Mouse (Mus musculus) spleen, adult 12 weeks (tissue): Measurements from ENCODE around the gene Catspere2.
"Not testable (repeated sequence)": the region's sequence is repeated elsewhere in the genome, so short reads cannot be mapped to it uniquely, and the experiment has no call there.

Experiments used
- DNase-seq: peaks from one replicate; pipeline ENCODE4 v3.0.0; 2022; ENCODE audit warnings: low spot score

Gene Catspere2

GRCm38 (mm10) chr1:177983024-177983450 is at the start of gene Catspere2:
Gene Catspere2 (plus strand): TSS chr1:177983423.
- DNase-seq: peak; percentile 85

- not testable (repeated sequence) for DNase-seq
Observed at GRCm38 (mm10) chr1:177940422-177940977, 42.7 kb upstream of the Catspere2 start.

GRCm38 (mm10) chr1:177981276-177981675 is 1.9 kb upstream of the Catspere2 start:
- DNase-seq: no peak

- not testable (repeated sequence) for DNase-seq
Observed at GRCm38 (mm10) chr1:177983582-177983981, 359 bp downstream of the Catspere2 start.

GRCm38 (mm10) chr1:177984206-177984605 is 983 bp downstream of the Catspere2 start:
- no peak for DNase-seq

- not testable (repeated sequence) for DNase-seq
Observed at GRCm38 (mm10) chr1:177987476-177987875, 4.3 kb downstream of the Catspere2 start.

GRCm38 (mm10) chr1:178072798-178073197 is 89.6 kb downstream of the Catspere2 start:
- not testable (repeated sequence) for DNase-seq

- not testable (repeated sequence) for DNase-seq
Observed at GRCm38 (mm10) chr1:178097865-178098264, 114.6 kb downstream of the Catspere2 start.

GRCm38 (mm10) chr1:178108514-178108913 is 125.3 kb downstream of the Catspere2 start:
- not testable (repeated sequence) for DNase-seq

GRCm38 (mm10) chr1:178122236-178122635 is 139.0 kb downstream of the Catspere2 start:
- not testable (repeated sequence) for DNase-seq

GRCm38 (mm10) chr1:178134288-178134687 is 151.1 kb downstream of the Catspere2 start:
- no peak for DNase-seq

GRCm38 (mm10) chr1:178146513-178146912 is 163.3 kb downstream of the Catspere2 start:
- DNase-seq: not testable (repeated sequence)

- not testable (repeated sequence) for DNase-seq
Observed at GRCm38 (mm10) chr1:178146915-178147314, 163.7 kb downstream of the Catspere2 start.

GRCm38 (mm10) chr1:178182251-178182650 is 199.0 kb downstream of the Catspere2 start:
- DNase-seq: no peak

GRCm38 (mm10) chr1:178185591-178185990 is 202.4 kb downstream of the Catspere2 start:
- DNase-seq: no peak

GRCm38 (mm10) chr1:178187216-178187791 is 204.1 kb downstream of the Catspere2 start, which contains the start of gene Desi2:
Gene Desi2 (plus strand): TSS chr1:178187417.
- peak; percentile 97 for DNase-seq

GRCm38 (mm10) chr1:178187810-178188209 is 204.6 kb downstream of the Catspere2 start:
- DNase-seq: not testable (repeated sequence)

GRCm38 (mm10) chr1:178188386-178188785 is 205.2 kb downstream of the Catspere2 start:
- no peak for DNase-seq

- no peak for DNase-seq
Observed at GRCm38 (mm10) chr1:178205701-178206325, 222.6 kb downstream of the Catspere2 start.

GRCm38 (mm10) chr1:178207856-178208255 is 224.6 kb downstream of the Catspere2 start:
- DNase-seq: not testable (repeated sequence)

GRCm38 (mm10) chr1:178209966-178210365 is 226.7 kb downstream of the Catspere2 start:
- no peak for DNase-seq

GRCm38 (mm10) chr1:178217157-178217556 is 233.9 kb downstream of the Catspere2 start:
- DNase-seq: no peak

GRCm38 (mm10) chr1:178218305-178218704 is 235.1 kb downstream of the Catspere2 start:
- no peak for DNase-seq
